Mouse (Mus musculus): ENCODE measurements around the gene Disc1. TPM values are rescaled to one million over a fixed set of nuclear protein-coding genes. Genes with fewer than 3 reads are reported as not detected.

Gene Disc1
- total and polyA plus RNA-seq, 2 experiments from 2014 or later = 1.2 to 5.2 TPM

GRCm38 (mm10) chr8:125279156-125279555 lies 225.2 kb downstream of the Disc1 start:
- WGBS = 92% methylated on average over 2 of the region's 2 CpGs
- Histone ChIP-seq H3K9me3 (replicated peaks; ENCODE audit: control insufficient read depth, low read length) (no peaks in the 10 kb centered on the region; the same call in 1 of the 2 replicates), H3K36me3 (replicated peaks; ENCODE audit: control insufficient read depth, insufficient read depth, low read length) (no peaks in the 10 kb centered on the region), H3K9ac (replicated peaks; ENCODE audit: low read depth, low read length) (no peak overlapping the region), H3K4me2 (ENCODE audit: low read depth, low read length) (no peak overlapping the region), H3K4me1 (ENCODE audit: control insufficient read depth, insufficient read depth) (0 out of 2 replicates have a peak, but pooled peaks cover 4% of the 10 kb centered on the region), H3K4me3 (ENCODE audit: low read depth, low read length) (no peak overlapping the region), H3K27me3 (ENCODE audit: control insufficient read depth, insufficient read depth, low read length) (no peaks in the 10 kb centered on the region), H3K27ac (ENCODE audit: low read depth) (no peak overlapping the region)
- no peak for DNase-seq (ENCODE audit: low spot score)
- TF ChIP-seq CTCF (IDR thresholded peaks at IDR 0.05; ENCODE audit: low read depth) = no peak
- no peak for TF ChIP-seq EP300 (IDR thresholded peaks at IDR 0.05; ENCODE audit: low read depth)
- no peak for ATAC-seq (ENCODE audit: insufficient read depth, low read depth)

GRCm38 (mm10) chr8:125279892-125280291 lies 225.9 kb downstream of the Disc1 start:
- Histone ChIP-seq H3K4me1 (ENCODE audit: control insufficient read depth, insufficient read depth) (0 out of 2 replicates have a peak, but pooled peaks cover 4% of the 10 kb centered on the region), H3K4me2 (ENCODE audit: low read depth, low read length) (no peak overlapping the region), H3K36me3 (replicated peaks; ENCODE audit: control insufficient read depth, insufficient read depth, low read length) (no peaks in the 10 kb centered on the region), H3K4me3 (ENCODE audit: low read depth, low read length) (no peak overlapping the region), H3K9me3 (replicated peaks; ENCODE audit: control insufficient read depth, low read length) (no peaks in the 10 kb centered on the region; the same call in 1 of the 2 replicates), H3K9ac (replicated peaks; ENCODE audit: low read depth, low read length) (no peak overlapping the region), H3K27ac (ENCODE audit: low read depth) (no peak overlapping the region), H3K27me3 (ENCODE audit: control insufficient read depth, insufficient read depth, low read length) (no peaks in the 10 kb centered on the region)
- TF ChIP-seq CTCF (IDR thresholded peaks at IDR 0.05; ENCODE audit: low read depth) (no peak), EP300 (IDR thresholded peaks at IDR 0.05; ENCODE audit: low read depth) (no peak)
- DNase-seq (ENCODE audit: low spot score) (no peak), ATAC-seq (ENCODE audit: insufficient read depth, low read depth) (no peak)
- 92% methylated on average over 4 of the region's 4 CpGs for WGBS

- Histone ChIP-seq H3K4me3 (ENCODE audit: low read depth, low read length) (no peak overlapping the region), H3K4me1 (ENCODE audit: control insufficient read depth, insufficient read depth) (peaks cover 26% of the 10 kb centered on the region), H3K36me3 (replicated peaks; ENCODE audit: control insufficient read depth, insufficient read depth, low read length) (no peaks in the 10 kb centered on the region), H3K9me3 (replicated peaks; ENCODE audit: control insufficient read depth, low read length) (no peaks in the 10 kb centered on the region), H3K4me2 (ENCODE audit: low read depth, low read length) (no peak overlapping the region), H3K27ac (ENCODE audit: low read depth) (peak overlapping the region; percentile 7; the same call in 1 of the 2 replicates), H3K27me3 (ENCODE audit: control insufficient read depth, insufficient read depth, low read length) (no peaks in the 10 kb centered on the region), H3K9ac (replicated peaks; ENCODE audit: low read depth, low read length) (no peak overlapping the region)
- DNase-seq (ENCODE audit: low spot score) (peak; percentile 65), ATAC-seq (ENCODE audit: insufficient read depth, low read depth) (peak; percentile 52)
- TF ChIP-seq EP300 (IDR thresholded peaks at IDR 0.05; ENCODE audit: low read depth) = no peak
- no peak for TF ChIP-seq CTCF (IDR thresholded peaks at IDR 0.05; ENCODE audit: low read depth)
- 16% methylated on average over 7 of the region's 7 CpGs for WGBS
These were observed 228.5 kb downstream of the Disc1 start for GRCm38 (mm10) chr8:125282531-125282930.

- DNase-seq (ENCODE audit: low spot score) (no peak), ATAC-seq (ENCODE audit: insufficient read depth, low read depth) (no peak)
- Histone ChIP-seq H3K36me3 (replicated peaks; ENCODE audit: control insufficient read depth, insufficient read depth, low read length) (no peaks in the 10 kb centered on the region), H3K27ac (ENCODE audit: low read depth) (no peak overlapping the region), H3K4me3 (ENCODE audit: low read depth, low read length) (no peak overlapping the region), H3K9me3 (replicated peaks; ENCODE audit: control insufficient read depth, low read length) (no peaks in the 10 kb centered on the region), H3K4me2 (ENCODE audit: low read depth, low read length) (no peak overlapping the region), H3K4me1 (ENCODE audit: control insufficient read depth, insufficient read depth) (peaks cover 36% of the 10 kb centered on the region), H3K27me3 (ENCODE audit: control insufficient read depth, insufficient read depth, low read length) (no peaks in the 10 kb centered on the region), H3K9ac (replicated peaks; ENCODE audit: low read depth, low read length) (no peak overlapping the region)
- TF ChIP-seq EP300 (IDR thresholded peaks at IDR 0.05; ENCODE audit: low read depth) = no peak
- TF ChIP-seq CTCF (IDR thresholded peaks at IDR 0.05; ENCODE audit: low read depth) = no peak
- 91% methylated on average over 6 of the region's 6 CpGs for WGBS
These were observed 229.5 kb downstream of the Disc1 start for GRCm38 (mm10) chr8:125283542-125283941.

- H3K9me3 ChIP-seq (replicated peaks; ENCODE audit: control insufficient read depth, low read length) = no peaks in the 10 kb centered on the region
- no peak for DNase-seq (ENCODE audit: low spot score)
- H3K4me3 ChIP-seq (ENCODE audit: low read depth, low read length) = no peak overlapping the region
- H3K4me1 ChIP-seq (ENCODE audit: control insufficient read depth, insufficient read depth) = peaks cover 41% of the 10 kb centered on the region
- TF ChIP-seq CTCF (IDR thresholded peaks at IDR 0.05; ENCODE audit: low read depth) (no peak), EP300 (IDR thresholded peaks at IDR 0.05; ENCODE audit: low read depth) (no peak)
- no peak for ATAC-seq (ENCODE audit: insufficient read depth, low read depth)
- H3K9ac ChIP-seq (replicated peaks; ENCODE audit: low read depth, low read length) = no peak overlapping the region
- no peaks in the 10 kb centered on the region for H3K27me3 ChIP-seq (ENCODE audit: control insufficient read depth, insufficient read depth, low read length)
- no peaks in the 10 kb centered on the region for H3K36me3 ChIP-seq (replicated peaks; ENCODE audit: control insufficient read depth, insufficient read depth, low read length)
- H3K4me2 ChIP-seq (ENCODE audit: low read depth, low read length) = no peak overlapping the region
- WGBS = 78% methylated on average over 4 of the region's 4 CpGs
- H3K27ac ChIP-seq (ENCODE audit: low read depth) = no peak overlapping the region
These were observed 230.9 kb downstream of the Disc1 start for GRCm38 (mm10) chr8:125284875-125285274.

- peak; percentile 1; the same call in 1 of the 2 replicates for ATAC-seq (ENCODE audit: insufficient read depth, low read depth)
- Histone ChIP-seq H3K27ac (ENCODE audit: low read depth) (peak overlapping the region; percentile 84), H3K4me3 (ENCODE audit: low read depth, low read length) (no peak overlapping the region), H3K27me3 (ENCODE audit: control insufficient read depth, insufficient read depth, low read length) (no peaks in the 10 kb centered on the region), H3K4me1 (ENCODE audit: control insufficient read depth, insufficient read depth) (peaks cover 41% of the 10 kb centered on the region), H3K9me3 (replicated peaks; ENCODE audit: control insufficient read depth, low read length) (no peaks in the 10 kb centered on the region), H3K9ac (replicated peaks; ENCODE audit: low read depth, low read length) (no peak overlapping the region), H3K4me2 (ENCODE audit: low read depth, low read length) (no peak overlapping the region), H3K36me3 (replicated peaks; ENCODE audit: control insufficient read depth, insufficient read depth, low read length) (no peaks in the 10 kb centered on the region)
- DNase-seq (ENCODE audit: low spot score) = no peak
- 74% methylated on average over 8 of the region's 8 CpGs for WGBS
- TF ChIP-seq CTCF (IDR thresholded peaks at IDR 0.05; ENCODE audit: low read depth) (no peak), EP300 (IDR thresholded peaks at IDR 0.05; ENCODE audit: low read depth) (no peak)
These were observed 231.4 kb downstream of the Disc1 start for GRCm38 (mm10) chr8:125285391-125285790.
